Mouse (Mus musculus) thymus, adult 2 months (tissue): ENCODE data around the gene Plekha5.

Experiments
- CTCF ChIP-seq: fragments of 200-500 bp; IDR thresholded peaks from 2 replicates; pipeline ENCODE4 v1.5.1; 2012; ENCODE audit warnings: mild to moderate bottlenecking, control low read depth, low read length, moderate library complexity, borderline replicate concordance; ENCODE audit not compliant: control insufficient read depth, poor library complexity, insufficient read depth; ENCODE audit errors: extremely low read depth
- POLR2A ChIP-seq: fragments of 200-500 bp; IDR thresholded peaks from 2 replicates; pipeline ENCODE4 v1.6.1; 2012; ENCODE audit warnings: mild to moderate bottlenecking, low read length, control low read depth, moderate library complexity; ENCODE audit not compliant: control insufficient read depth, poor library complexity, insufficient read depth; ENCODE audit errors: extremely low read depth

DNA sequence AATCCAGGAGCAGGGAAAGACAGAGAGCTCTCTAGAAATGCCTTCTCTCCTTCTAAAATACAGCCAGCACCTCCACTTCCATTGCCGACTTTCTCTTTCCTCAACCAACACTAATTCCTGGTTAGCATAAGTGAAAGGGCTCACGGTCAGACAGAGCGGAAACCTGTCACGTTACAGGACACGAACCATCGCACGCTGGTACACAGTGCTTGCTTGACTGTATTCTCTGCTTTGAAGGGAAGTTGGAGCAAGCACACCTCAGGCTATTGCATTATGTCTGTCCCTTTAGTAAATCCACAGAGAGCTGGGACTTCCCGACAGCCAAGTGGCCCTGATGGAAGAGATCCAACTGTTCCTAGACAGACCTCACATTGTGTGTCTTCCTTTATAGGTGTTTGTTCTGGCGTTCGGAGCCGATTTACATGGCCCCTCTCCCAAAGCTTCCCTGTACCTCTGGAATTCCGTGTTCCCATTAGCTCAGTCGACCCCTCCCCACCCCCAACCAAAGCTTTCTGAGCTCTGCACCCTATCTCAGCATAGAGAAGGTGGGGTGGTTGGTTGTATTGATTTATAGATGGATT, 188.1 kb downstream of the Plekha5 start:
- no peak for TF ChIP-seq CTCF
- TF ChIP-seq POLR2A = no peak
